Mouse (Mus musculus) frontal cortex, adult 2 months (tissue): ENCODE data around the gene Ints4. TPM values are rescaled to one million over a fixed set of nuclear protein-coding genes. Genes with fewer than 3 reads are reported as not detected.

Experiments used
- DNase-seq, 2 experiments: peaks; one replicate each; pipeline ENCODE4 v3.0.0; 2022; ENCODE audit warnings: low spot score in 1 of 2; ENCODE audit errors: extremely low spot score in 1 of 2
- polyA plus RNA-seq: library from polyadenylated mRNA; depleted of rRNA; stranded (reverse); fragments of >200 nt; gene quantifications from 2 replicates; pipeline ENCODE4 v1.2.3, GENCODE M21; 2012; rRNA removed

Ints4 gene
- polyA plus RNA-seq, 1 experiment: 50.7 TPM

DNA sequence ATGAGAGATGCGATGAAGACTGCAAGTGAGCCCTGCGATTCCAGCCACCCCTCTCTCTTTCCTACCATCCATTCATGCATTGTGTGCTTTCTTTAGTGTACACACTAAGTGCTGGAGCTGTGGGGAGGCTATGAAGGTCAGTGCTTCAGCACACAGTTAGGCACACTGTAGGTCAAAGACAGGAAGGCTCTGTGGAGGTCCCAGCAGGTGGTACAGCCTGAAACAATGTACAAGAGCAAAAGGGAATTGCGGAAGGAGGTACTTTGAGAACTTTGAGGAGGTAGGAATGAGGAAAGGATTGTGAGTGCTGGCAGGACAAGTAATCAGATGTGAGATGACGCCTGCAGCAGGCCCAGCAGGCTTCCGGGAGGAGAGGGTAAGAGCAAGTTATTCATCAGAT lies 54.8 kb downstream of the Ints4 start:
- DNase-seq: no peak

DNA sequence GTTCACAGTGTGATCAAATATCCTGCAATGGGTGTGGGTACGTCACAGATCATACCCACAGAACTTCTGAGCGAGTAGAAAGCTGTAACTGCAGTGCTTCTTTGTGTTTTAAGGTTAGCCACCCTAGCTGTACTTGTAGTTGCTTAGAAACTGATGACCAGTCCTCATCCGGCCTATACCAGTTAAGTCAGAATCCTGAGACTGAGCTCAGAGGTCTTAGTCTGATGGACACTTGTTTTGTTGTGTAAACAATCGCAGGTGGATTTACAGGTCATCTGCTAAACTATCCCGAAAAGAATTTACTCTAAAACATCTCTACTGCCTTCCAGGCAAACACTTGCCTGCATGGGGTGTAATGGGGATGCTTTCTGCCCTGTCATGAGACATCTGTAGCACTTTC lies 55.8 kb downstream of the Ints4 start:
- no peak for DNase-seq

DNA sequence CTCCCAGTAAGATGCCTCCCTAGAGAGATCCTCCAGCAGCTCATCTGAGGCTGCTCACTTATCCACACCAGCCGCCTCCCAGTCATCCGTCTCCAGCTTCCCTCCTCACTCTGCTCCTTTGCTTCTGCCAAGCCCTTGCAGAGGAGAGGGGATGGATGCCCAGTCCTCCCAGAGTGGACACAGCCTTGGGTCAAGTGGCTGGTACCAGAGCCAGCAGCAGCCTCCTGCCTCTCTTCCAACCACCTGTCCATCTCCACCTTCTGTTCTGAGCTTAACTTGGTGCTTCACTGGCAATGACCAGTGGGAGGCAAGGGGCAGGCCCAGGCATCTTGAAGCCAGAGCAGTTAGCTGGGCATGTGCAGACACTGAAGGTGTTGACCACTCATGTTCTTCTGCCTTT lies 65.7 kb downstream of the Ints4 start:
- DNase-seq: no peak

DNA sequence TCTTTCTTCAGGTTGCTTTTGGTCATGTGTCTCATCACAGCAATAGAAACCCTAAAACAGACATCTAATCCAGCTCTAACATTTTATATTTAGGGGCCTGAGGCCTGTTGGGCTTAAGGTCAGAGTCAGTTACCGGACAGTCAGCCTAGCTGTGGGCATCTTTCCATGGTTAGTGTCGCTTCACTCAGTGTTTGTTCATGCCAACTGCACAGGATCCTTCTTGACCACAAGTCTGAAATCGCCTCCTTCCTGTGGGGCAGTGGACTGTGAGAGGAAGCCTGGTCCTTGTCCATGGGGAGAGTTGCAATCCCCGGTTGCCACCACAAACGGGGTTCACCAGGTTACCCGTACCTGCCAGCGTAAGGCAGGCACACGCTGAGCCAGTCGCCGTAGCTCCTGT lies 68.5 kb downstream of the Ints4 start:
- DNase-seq: no peak

DNA sequence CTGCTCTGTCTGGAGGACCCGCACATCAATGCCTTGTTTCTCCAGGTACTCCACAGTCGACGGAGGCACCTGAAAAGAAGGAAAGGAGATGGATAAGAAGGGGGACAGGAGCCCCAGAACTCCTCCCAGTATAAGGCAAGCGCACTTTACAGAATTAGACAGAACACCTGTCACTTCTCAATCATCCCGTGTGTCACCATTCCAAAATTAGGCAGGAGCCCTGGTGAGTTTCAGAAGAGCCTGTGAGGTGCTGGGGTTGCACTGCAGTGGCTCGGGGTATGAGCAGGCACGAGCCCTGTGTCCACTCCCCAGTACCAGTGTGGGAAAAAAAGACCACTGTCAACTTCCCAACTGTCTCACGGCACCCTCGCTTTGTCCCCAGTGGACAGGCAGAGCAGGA lies 69.9 kb downstream of the Ints4 start:
- no peak for DNase-seq

DNA sequence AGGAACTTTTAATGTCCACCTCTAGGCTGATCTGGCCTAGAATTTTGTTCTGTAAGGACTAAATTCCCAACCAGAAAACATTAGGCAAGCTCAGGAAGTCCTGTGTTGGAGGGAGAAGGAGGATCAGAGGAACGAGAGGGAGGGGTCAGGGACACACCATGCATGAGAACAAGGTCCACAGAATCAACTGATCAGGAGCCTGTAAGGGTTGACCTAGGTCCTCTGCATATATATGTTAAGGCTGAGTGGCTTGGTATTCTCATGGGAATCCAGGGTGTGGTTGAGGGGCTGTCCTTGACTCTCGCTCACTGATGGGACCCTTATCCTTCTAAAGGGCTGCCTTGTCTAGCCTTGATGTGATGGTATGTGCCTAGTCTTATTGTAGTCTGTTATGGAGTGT lies 82.8 kb downstream of the Ints4 start:
- no peak for DNase-seq

DNA sequence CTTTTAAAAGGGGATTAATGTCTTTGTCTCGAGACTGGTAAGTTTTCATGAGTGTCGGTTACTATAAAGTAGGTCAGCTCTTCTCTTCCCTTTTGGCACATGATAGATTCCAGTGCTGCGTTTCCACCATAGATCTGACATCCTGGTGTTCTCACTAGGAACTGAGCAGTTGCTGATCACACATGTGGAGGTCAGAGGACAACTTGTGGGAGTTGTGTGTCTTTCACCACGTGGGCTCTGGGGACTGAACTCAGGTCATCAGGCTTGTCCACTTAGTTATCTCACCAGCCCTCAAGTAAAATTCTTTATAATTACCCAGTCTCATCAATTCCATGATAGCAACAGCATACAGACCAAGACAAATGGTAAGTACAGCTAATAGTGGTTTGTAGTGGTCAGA lies 88.6 kb downstream of the Ints4 start:
- DNase-seq: no peak

GRCm38 (mm10) chr7:97570389-97570788 lies 89.6 kb downstream of the Ints4 start:
- DNase-seq: no peak

- DNase-seq: peak; percentile 12 to 35
Measured at GRCm38 (mm10) chr7:97578361-97579066, 97.8 kb downstream of the Ints4 start.

DNA sequence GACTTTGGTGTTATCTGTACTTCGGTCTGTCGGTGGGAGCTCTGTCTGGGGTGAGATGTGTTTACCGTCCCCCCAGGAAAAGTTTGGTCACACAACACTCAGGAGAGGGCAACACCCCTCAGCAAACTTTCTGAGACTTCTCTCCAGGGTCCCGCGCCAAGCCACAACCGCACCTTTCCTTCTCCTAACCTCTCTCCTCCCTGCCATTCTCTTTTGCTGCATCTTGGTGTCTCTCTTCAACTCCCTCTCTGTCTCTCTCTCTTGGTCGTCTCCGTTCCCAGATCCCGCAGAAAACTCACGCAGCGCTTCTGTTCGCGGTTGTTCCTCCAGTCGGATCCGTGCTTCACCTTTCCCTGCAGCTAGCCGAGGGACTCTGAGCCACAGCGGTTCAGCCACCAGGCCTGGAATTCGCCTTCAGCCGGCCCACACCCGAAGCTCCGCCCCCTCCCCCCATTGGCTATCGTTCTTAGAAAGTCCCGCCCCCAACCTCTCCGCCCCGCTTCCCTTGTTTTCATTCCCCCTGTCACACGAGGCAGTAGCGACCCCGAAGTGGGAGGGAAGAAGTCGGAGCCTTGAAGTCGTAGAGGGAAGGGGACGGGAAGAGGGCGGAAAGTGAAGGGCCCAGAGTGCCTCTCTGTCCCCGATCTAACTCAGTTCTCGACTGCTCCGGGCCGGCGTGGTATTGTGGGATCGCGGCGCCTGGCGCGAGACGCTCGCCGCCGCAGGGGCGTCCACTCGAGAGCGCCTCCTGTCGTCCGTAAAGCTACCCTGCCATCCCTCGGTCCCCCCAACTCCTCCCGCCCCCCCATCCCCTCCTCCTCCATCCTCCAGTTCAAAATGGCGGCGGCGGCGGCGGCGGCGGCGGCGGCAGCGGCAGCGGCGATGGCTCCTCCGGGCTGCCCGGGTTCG lies 98.6 kb downstream of the Ints4 start, which contains the start of the genes Aamdc and Rsf1:
Aamdc (minus strand) TSS at position 431 of the 909 bp plus-strand sequence.
Rsf1 (plus strand) TSS at position 823 of the 909 bp plus-strand sequence.
- DNase-seq: peak; percentile 94 to 96

GRCm38 (mm10) chr7:97579976-97580842 lies 99.5 kb downstream of the Ints4 start:
- peak; percentile 13 to 40 for DNase-seq

GRCm38 (mm10) chr7:97580843-97581214 lies 100.1 kb downstream of the Ints4 start:
- peak; percentile 74 to 88 for DNase-seq

DNA sequence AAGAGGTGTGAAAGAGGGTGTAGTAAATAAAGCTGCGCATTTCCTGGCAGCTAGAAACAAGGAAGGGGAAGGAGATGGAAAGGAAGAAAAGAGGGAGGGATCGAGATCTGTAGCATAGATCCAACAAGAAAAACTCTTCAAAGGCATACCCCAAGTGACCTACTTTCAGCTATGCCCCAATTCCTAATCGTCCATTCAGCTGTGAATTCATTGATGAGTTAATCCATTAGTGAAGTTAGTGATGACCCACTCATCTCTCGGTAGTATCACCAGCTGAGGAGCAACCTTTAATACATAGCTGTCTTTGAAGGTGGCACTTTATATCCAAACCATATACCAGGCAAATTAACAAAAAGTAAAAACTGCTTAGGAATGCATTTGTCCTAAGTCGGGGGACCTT lies 107.8 kb downstream of the Ints4 start:
- DNase-seq: no peak

- DNase-seq: no peak
Measured at GRCm38 (mm10) chr7:97590488-97590887, 109.7 kb downstream of the Ints4 start.

Other genes starting within 250 kb of the Ints4 start
- gene Usp35, start 148.9 kb upstream of the Ints4 start, polyA plus RNA-seq: 17.1 and 18.8 TPM in 2 replicates
- 13.5 and 14.0 TPM in 2 replicates for gene Kctd21, start 148.6 kb upstream of the Ints4 start, polyA plus RNA-seq
- gene Alg8, start 109.3 kb upstream of the Ints4 start, polyA plus RNA-seq: 10.9 and 12.8 TPM in 2 replicates
- 247 and 298 TPM in 2 replicates for gene Ndufc2, start 81.0 kb upstream of the Ints4 start, polyA plus RNA-seq
- gene Thrsp, start 63.2 kb upstream of the Ints4 start, polyA plus RNA-seq: 34.7 and 44.7 TPM in 2 replicates
- 6.2 and 6.4 TPM in 2 replicates for gene Kctd14, start 29.6 kb upstream of the Ints4 start, polyA plus RNA-seq
- gene Aamdc, start 98.5 kb downstream of the Ints4 start, polyA plus RNA-seq: 56.3 and 59.9 TPM in 2 replicates
- gene Rsf1, start 98.9 kb downstream of the Ints4 start, polyA plus RNA-seq: 16.5 and 18.0 TPM in 2 replicates
- gene Clns1a, start 215.7 kb downstream of the Ints4 start, polyA plus RNA-seq: 92.4 and 93.0 TPM in 2 replicates